Mouse (Mus musculus) hematopoietic stem cell, adult 5-6 weeks (primary cell): ENCODE measurements around the gene Spp2. TPM values are rescaled to one million over a fixed set of nuclear protein-coding genes. Genes with fewer than 3 reads are reported as not detected.

Experiments
- ATAC-seq, 2 experiments: fragments of 125-278 bp in 1 of 2; replicated peaks in 1 of 2; 2 replicates each; pipeline ENCODE4 v1.8.0; 2016 to 2017; ENCODE audit warnings: inconsistent platforms in 2 of 2, mild to moderate bottlenecking in 2 of 2, moderate number of reproducible peaks in 2 of 2, low read depth in 1 of 2, moderate TSS enrichment in 1 of 2; ENCODE audit not compliant: low FRiP score in 2 of 2, poor library complexity in 2 of 2, severe bottlenecking in 2 of 2, insufficient read depth in 1 of 2, low TSS enrichment in 1 of 2
- total RNA-seq: library from RNA; stranded (forward); fragments of 172-1452, 232-1000 nt; gene quantifications from 2 replicates; pipeline ENCODE4 v1.2.3, GENCODE M21; 2017

Gene Spp2
- total RNA-seq: not detected in 2 replicates

DNA sequence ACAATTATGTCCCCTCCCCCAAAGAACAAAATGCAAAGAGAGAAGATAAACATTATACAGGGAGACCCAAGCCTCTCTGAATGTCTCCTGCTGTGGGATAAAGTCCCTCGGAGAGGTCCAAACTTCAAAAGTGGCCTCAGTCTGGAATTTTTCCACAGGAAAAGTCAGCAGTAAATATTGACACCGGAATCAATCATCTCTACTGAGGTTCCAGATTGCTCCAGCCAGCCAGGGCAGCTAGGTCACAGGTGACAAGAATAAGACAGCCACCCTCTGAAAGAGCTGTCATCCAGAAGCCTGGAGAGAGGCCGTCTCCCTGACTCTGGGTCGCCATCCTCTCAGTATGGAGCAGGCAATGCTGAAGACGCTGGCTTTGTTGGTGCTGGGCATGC, at the start of gene Spp2:
Spp2 (plus strand) TSS at position 155 of the 392 bp plus-strand sequence.
- ATAC-seq: no peak

- ATAC-seq: peak; percentile 61 to 82
Measured at GRCm38 (mm10) chr1:88357458-88358090, 49.2 kb upstream of the Spp2 start.

- no peak for ATAC-seq
Measured at GRCm38 (mm10) chr1:88358102-88358654, 48.6 kb upstream of the Spp2 start.

DNA sequence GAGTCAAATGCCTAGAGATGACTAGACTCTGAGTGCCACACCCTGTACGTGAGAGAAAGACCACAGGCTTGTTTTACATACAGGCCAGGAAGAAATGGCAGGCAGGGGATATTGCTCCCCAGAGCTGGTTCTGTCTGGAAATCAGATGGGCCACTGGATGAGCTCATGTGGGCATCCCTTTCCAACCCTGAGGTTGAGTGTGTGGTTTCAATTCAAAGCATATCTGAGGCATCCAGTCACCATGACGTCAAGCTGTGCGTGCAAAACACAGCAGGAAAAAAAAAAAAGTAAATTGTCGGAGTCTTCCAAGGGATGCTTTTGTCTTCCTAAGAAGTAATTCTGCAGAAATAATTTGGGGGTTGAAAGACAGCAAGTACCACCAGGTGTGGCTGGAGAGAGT, 45.7 kb upstream of the Spp2 start:
- no peak for ATAC-seq

GRCm38 (mm10) chr1:88366881-88367644, 39.7 kb upstream of the Spp2 start:
- ATAC-seq: no peak

- ATAC-seq: no peak
Measured at GRCm38 (mm10) chr1:88378446-88378845, 28.3 kb upstream of the Spp2 start.

DNA sequence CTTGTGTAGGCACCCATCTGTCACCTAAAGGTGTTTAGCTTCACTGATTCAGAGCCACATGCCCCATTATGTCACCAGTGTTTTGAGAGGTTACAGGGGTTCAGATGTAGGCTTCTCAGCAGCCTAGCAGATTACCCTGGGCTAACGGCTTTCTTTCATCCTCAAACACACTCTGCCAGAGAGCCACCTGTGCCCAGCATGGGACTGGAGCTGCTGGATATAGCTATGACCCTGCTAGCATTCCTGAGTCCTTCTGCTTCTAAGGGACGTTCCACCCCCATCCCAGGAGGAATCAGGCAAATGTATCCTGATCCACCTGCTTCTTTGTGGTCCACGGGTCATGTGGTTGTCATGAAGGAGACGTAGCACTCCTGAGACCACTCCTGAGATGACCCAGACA, 15.1 kb upstream of the Spp2 start:
- no peak for ATAC-seq

DNA sequence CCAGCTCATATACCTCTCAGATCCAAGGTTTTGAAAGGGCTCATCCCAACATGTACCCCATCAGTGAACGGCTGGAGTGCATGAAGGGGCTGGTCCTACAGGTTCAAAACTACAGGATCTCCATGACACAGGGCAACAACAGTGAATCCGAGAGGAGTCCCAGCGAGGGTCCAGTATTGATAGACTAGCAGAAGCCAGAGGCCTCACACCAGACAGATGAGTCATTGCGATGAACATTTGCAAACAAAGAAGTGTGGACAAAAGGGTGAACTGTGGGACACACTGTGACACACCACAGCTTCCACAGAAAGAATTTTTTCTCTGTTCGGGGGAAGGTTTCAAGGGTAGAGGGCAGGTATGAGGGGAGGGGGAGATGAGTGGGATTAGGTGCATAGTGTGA, 13.4 kb upstream of the Spp2 start:
- no peak for ATAC-seq

DNA sequence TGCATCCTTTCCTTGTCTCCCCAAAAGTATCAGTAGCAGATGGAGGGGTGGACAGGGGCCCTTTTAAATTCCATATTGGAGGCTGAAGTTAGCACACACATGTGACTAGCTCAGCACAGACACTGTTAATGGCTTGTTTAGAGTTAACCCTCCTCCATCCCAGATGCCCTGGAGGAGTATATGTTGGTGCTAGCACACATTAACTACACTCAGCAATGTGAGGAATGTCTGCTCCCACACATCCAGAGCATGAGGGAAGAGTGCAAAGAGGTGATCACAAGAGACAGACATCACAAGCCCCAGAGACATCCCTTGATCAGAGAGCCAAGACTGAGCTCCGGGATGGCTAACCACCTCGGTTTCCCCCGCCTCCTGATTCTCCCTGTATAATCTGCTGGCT, 3.4 kb upstream of the Spp2 start:
- ATAC-seq: no peak

DNA sequence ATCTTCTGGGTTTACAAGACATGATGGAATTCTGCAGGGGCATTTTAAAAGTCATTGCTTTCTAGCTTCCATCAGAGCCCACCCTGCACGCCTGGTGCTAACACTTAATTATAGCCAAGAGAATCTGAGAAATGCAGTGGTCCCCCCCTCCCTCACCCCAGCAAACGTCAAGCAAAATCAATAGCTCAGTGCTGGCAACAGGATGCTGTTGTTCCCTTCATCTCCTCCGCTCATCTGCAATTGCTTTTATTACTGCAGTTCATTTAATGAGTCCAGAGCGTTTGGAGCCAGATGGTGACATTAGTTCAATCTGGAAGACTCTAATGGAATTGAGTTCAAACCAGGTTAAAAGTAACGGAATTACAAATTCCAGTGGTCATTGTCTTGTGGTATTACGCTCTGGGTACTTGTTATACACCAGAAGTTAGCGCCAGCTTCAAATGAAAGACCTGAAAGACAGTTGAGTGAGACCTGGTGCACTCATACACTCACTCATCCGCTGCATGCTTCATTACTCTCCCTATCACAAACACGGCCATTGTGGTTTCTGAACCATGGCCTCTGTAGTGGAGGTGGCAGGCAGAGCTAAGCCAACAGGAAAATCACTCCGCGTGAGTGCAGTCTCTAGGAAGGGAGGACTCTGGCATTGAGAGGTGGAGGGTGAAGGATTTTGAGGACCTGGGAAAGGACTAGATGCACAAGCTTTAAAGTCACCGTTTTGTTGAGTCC, 519 bp upstream of the Spp2 start:
- no peak for ATAC-seq

DNA sequence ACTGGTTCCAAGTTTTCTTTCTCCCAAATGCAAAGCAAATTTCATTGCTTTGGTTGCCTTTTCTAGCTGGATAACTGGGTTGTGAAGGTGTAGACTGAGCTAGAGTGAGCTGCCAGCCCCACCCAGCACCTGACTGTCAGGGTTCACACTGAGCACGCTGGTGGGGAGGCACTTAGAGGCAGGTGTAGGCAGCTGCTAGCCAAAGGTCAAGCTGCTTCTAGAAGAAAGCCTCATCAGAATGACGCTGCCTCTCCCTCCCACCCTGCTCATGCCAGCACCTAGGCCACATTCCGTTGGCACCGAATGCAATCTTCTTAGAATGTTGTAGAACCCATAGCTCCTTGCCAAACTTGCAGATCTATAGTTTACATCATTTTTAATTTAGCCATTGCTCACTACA, 1.6 kb downstream of the Spp2 start:
- ATAC-seq: no peak

- no peak for ATAC-seq
Measured at GRCm38 (mm10) chr1:88412013-88412412, 5.3 kb downstream of the Spp2 start.

DNA sequence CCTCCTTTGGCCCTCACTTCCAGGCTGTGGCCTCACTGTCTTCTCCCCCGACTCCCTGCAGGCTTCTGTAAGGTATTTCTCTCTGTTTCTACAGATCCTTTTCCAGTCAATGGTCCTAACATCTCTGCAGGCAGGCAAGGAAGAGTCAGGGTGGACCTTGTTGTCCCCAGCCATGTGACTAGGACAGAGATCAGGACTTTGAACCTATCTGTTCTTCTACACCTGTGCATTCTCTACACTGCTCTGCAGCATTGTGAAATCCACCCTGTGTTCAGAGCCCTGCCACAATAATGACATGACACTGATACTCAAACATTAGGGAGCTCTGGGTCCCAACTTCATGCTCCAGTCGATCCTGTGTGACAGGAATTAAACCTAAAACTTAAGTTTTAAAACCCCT, 12.2 kb downstream of the Spp2 start:
- no peak for ATAC-seq

- ATAC-seq: no peak
Measured at GRCm38 (mm10) chr1:88422045-88422444, 15.3 kb downstream of the Spp2 start.

GRCm38 (mm10) chr1:88422846-88423395, 16.2 kb downstream of the Spp2 start:
- ATAC-seq: no peak

GRCm38 (mm10) chr1:88424602-88425252, 18.0 kb downstream of the Spp2 start:
- ATAC-seq: peak; percentile 82 to 92

- no peak for ATAC-seq
Measured at GRCm38 (mm10) chr1:88427987-88428741, 21.4 kb downstream of the Spp2 start.
